Mouse (Mus musculus): ENCODE data around the gene Mbtps1. TPM values are rescaled to one million over a fixed set of nuclear protein-coding genes. Genes with fewer than 3 reads are reported as not detected.

The Mbtps1 gene
- polyA plus RNA-seq, 1 experiment from 2014 or later = 32.8 TPM

GRCm38 (mm10) chr8:119575366-119575726, 16.8 kb upstream of the Mbtps1 start:
- Histone ChIP-seq H3K27me3 (replicated peaks; ENCODE audit: control insufficient read depth, insufficient read depth, low read length) (no peaks in the 10 kb centered on the region), H3K4me2 (replicated peaks; ENCODE audit: low read depth) (peak overlapping the region; percentile 99), H3K4me3 (ENCODE audit: low read depth, low read length) (peak overlapping the region; percentile 75), H3K36me3 (ENCODE audit: control insufficient read depth, insufficient read depth) (no peaks in the 10 kb centered on the region), H3K27ac (ENCODE audit: low read depth, low read length) (no peak overlapping the region), H3K9ac (ENCODE audit: low read depth, low read length) (peak overlapping the region; percentile 64), H3K9me3 (ENCODE audit: control insufficient read depth) (no peaks in the 10 kb centered on the region), H3K4me1 (replicated peaks; ENCODE audit: control insufficient read depth, insufficient read depth, low read length) (0 out of 2 replicates have a peak, but pooled peaks cover 11% of the 10 kb centered on the region)
- TF ChIP-seq CTCF (IDR thresholded peaks at IDR 0.05; ENCODE audit: low read depth) = no peak
- 2% methylated on average over 16 of the region's 16 CpGs for WGBS
- no peak for ATAC-seq

DNA sequence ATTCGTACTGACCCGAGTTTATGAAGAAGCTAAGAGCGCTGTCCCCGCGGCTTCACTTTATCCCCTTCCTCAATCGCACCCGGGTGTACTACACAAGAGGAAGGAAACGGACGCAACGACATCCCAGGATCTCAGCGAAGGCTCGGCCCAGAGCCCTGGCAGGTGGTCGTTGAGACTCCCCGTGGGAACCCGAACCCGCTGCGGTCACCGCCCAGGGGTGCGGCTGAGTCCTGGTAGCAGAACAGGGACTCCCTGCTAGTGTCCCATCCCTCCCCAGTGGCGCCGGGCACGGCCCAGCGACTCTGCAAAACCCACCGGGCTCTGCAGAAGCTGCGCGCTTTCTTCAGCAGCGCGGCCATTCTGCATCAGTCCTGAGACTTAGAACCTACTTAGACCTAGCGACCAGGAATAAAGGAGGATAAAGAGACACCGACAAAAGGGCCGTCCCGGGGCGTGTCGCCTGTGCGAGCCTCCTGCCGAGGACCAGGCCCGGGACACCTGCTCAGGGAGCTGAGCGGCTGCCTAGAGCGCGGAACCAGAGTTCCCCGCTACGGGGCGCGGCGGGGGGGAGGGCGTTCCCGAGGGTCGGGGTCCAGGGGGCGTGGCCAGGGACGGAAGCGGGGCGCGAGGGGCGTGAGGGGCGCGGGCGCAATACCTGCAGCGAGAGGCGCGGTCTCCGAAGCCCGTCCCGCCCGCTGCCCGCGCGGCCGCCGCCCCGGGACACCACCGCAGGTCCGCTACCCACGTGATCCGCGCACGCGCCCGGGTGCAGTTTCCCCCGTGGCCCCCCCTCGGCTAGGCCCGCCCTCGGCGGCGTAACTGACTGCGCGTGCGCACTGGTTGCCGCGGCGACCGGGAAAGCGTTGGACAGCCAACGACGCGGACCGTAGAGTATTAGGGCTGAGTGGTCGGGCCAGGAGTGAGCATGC, 16.2 kb upstream of the Mbtps1 start, which contains the start of the genes Hsdl1 and Dnaaf1:
TSS of gene Hsdl1 (minus strand) at position 747 of the 929 bp plus-strand sequence.
TSS of gene Dnaaf1 (plus strand) at position 799 of the 929 bp plus-strand sequence.
- peak within 1 kb of the TSS; percentile 64 for H3K9ac ChIP-seq (ENCODE audit: low read depth, low read length)
- peak within 1 kb of the TSS; percentile 75 for H3K4me3 ChIP-seq (ENCODE audit: low read depth, low read length)
- H3K36me3 ChIP-seq (ENCODE audit: control insufficient read depth, insufficient read depth) = no peaks in the 10 kb centered on the region
- 0 out of 2 replicates have a peak, but pooled peaks cover 10% of the 10 kb centered on the region for H3K4me1 ChIP-seq (replicated peaks; ENCODE audit: control insufficient read depth, insufficient read depth, low read length)
- no peaks in the 10 kb centered on the region for H3K27me3 ChIP-seq (replicated peaks; ENCODE audit: control insufficient read depth, insufficient read depth, low read length)
- H3K9me3 ChIP-seq (ENCODE audit: control insufficient read depth) = no peaks in the 10 kb centered on the region
- peak within 1 kb of the TSS; percentile 88 for H3K27ac ChIP-seq (ENCODE audit: low read depth, low read length)
- WGBS = under 1% methylated on average over 86 of the region's 97 CpGs
- TF ChIP-seq CTCF (IDR thresholded peaks at IDR 0.05; ENCODE audit: low read depth) = peak; percentile 61
- peak within 1 kb of the TSS; percentile 99 for H3K4me2 ChIP-seq (replicated peaks; ENCODE audit: low read depth)
- peak; percentile 85 for ATAC-seq

GRCm38 (mm10) chr8:119572411-119572810, 13.9 kb upstream of the Mbtps1 start:
- Histone ChIP-seq H3K36me3 (ENCODE audit: control insufficient read depth, insufficient read depth) (peaks cover 4% of the 10 kb centered on the region; the same call in 1 of the 2 replicates), H3K4me2 (replicated peaks; ENCODE audit: low read depth) (peak overlapping the region; percentile 3; the same call in 1 of the 2 replicates), H3K4me1 (replicated peaks; ENCODE audit: control insufficient read depth, insufficient read depth, low read length) (0 out of 2 replicates have a peak, but pooled peaks cover 9% of the 10 kb centered on the region), H3K9me3 (ENCODE audit: control insufficient read depth) (no peaks in the 10 kb centered on the region), H3K4me3 (ENCODE audit: low read depth, low read length) (no peak overlapping the region), H3K27me3 (replicated peaks; ENCODE audit: control insufficient read depth, insufficient read depth, low read length) (no peaks in the 10 kb centered on the region), H3K27ac (ENCODE audit: low read depth, low read length) (no peak overlapping the region), H3K9ac (ENCODE audit: low read depth, low read length) (no peak overlapping the region)
- WGBS = 35% methylated on average over 4 of the region's 4 CpGs
- ATAC-seq = no peak
- peak; percentile 32 for TF ChIP-seq CTCF (IDR thresholded peaks at IDR 0.05; ENCODE audit: low read depth)

GRCm38 (mm10) chr8:119571135-119571534, 12.6 kb upstream of the Mbtps1 start:
- Histone ChIP-seq H3K4me1 (replicated peaks; ENCODE audit: control insufficient read depth, insufficient read depth, low read length) (0 out of 2 replicates have a peak, but pooled peaks cover 9% of the 10 kb centered on the region), H3K4me3 (ENCODE audit: low read depth, low read length) (no peak overlapping the region), H3K9me3 (ENCODE audit: control insufficient read depth) (no peaks in the 10 kb centered on the region), H3K27ac (ENCODE audit: low read depth, low read length) (no peak overlapping the region), H3K36me3 (ENCODE audit: control insufficient read depth, insufficient read depth) (peaks cover 11% of the 10 kb centered on the region), H3K4me2 (replicated peaks; ENCODE audit: low read depth) (no peak overlapping the region), H3K27me3 (replicated peaks; ENCODE audit: control insufficient read depth, insufficient read depth, low read length) (no peaks in the 10 kb centered on the region), H3K9ac (ENCODE audit: low read depth, low read length) (no peak overlapping the region)
- ATAC-seq = no peak
- WGBS = 90% methylated on average over 6 of the region's 6 CpGs
- TF ChIP-seq CTCF (IDR thresholded peaks at IDR 0.05; ENCODE audit: low read depth) = no peak

GRCm38 (mm10) chr8:119569881-119570280, 11.3 kb upstream of the Mbtps1 start:
- Histone ChIP-seq H3K27me3 (replicated peaks; ENCODE audit: control insufficient read depth, insufficient read depth, low read length) (no peaks in the 10 kb centered on the region), H3K9me3 (ENCODE audit: control insufficient read depth) (no peaks in the 10 kb centered on the region), H3K27ac (ENCODE audit: low read depth, low read length) (no peak overlapping the region), H3K9ac (ENCODE audit: low read depth, low read length) (no peak overlapping the region), H3K36me3 (ENCODE audit: control insufficient read depth, insufficient read depth) (peaks cover 23% of the 10 kb centered on the region), H3K4me1 (replicated peaks; ENCODE audit: control insufficient read depth, insufficient read depth, low read length) (0 out of 2 replicates have a peak, but pooled peaks cover 5% of the 10 kb centered on the region), H3K4me3 (ENCODE audit: low read depth, low read length) (no peak overlapping the region), H3K4me2 (replicated peaks; ENCODE audit: low read depth) (no peak overlapping the region)
- no peak for ATAC-seq
- 53% methylated on average over 4 of the region's 4 CpGs for WGBS
- no peak for TF ChIP-seq CTCF (IDR thresholded peaks at IDR 0.05; ENCODE audit: low read depth)

DNA sequence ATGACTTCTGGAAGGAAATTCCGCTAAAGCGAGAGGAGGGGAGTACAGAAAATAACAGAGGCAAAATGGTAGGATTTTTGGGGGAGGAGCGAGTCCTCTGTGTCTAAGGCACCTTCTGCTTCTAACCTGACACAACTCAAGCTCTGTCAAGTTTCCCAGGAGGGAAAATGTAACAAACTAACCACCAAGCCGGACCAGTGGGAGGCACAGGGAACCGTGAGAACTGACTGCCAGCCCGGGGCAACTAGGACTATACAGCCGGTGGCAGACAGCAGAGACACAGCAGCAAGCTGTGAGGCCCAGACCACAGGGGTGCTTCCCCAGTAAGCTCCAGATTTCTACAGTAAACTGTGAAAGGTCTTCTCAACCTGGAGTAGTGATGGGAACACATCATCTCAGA, 10.4 kb upstream of the Mbtps1 start:
- ATAC-seq = no peak
- no peaks in the 10 kb centered on the region for H3K9me3 ChIP-seq (ENCODE audit: control insufficient read depth)
- H3K4me3 ChIP-seq (ENCODE audit: low read depth, low read length) = no peak overlapping the region
- TF ChIP-seq CTCF (IDR thresholded peaks at IDR 0.05; ENCODE audit: low read depth) = no peak
- H3K4me2 ChIP-seq (replicated peaks; ENCODE audit: low read depth) = no peak overlapping the region
- peak overlapping the region; percentile 3; the same call in 1 of the 2 replicates for H3K9ac ChIP-seq (ENCODE audit: low read depth, low read length)
- H3K4me1 ChIP-seq (replicated peaks; ENCODE audit: control insufficient read depth, insufficient read depth, low read length) = 0 out of 2 replicates have a peak, but pooled peaks cover 4% of the 10 kb centered on the region
- H3K27ac ChIP-seq (ENCODE audit: low read depth, low read length) = no peak overlapping the region
- H3K27me3 ChIP-seq (replicated peaks; ENCODE audit: control insufficient read depth, insufficient read depth, low read length) = no peaks in the 10 kb centered on the region
- 72% methylated on average over 7 of the region's 7 CpGs for whole genome bisulfite sequencing
- peaks cover 30% of the 10 kb centered on the region for H3K36me3 ChIP-seq (ENCODE audit: control insufficient read depth, insufficient read depth)

Measured in intestine, postnatal 0 days (tissue).